Mouse (Mus musculus) thymus, adult 2 months (tissue): ENCODE measurements around the gene Rere.

Experiments
- CTCF ChIP-seq: fragments of 200-500 bp; IDR thresholded peaks from 2 replicates; pipeline ENCODE4 v1.5.1; 2012; ENCODE audit warnings: mild to moderate bottlenecking, control low read depth, low read length, moderate library complexity, borderline replicate concordance; ENCODE audit not compliant: control insufficient read depth, poor library complexity, insufficient read depth; ENCODE audit errors: extremely low read depth
- POLR2A ChIP-seq: fragments of 200-500 bp; IDR thresholded peaks from 2 replicates; pipeline ENCODE4 v1.6.1; 2012; ENCODE audit warnings: mild to moderate bottlenecking, low read length, control low read depth, moderate library complexity; ENCODE audit not compliant: control insufficient read depth, poor library complexity, insufficient read depth; ENCODE audit errors: extremely low read depth

GRCm38 (mm10) chr4:150338906-150339650, 57.6 kb downstream of the Rere start:
- TF ChIP-seq CTCF (no peak), POLR2A (no peak)
